Mouse (Mus musculus): ENCODE results near the gene Acot3.
"Not testable (repeated sequence)": the region's sequence is repeated elsewhere in the genome, so short reads cannot be mapped to it uniquely, and the experiment has no call there.

GRCm38 (mm10) chr12:84028328-84028727 is 23.6 kb upstream of the Acot3 start:
- not testable (repeated sequence) for TF ChIP-seq CTCF (IDR thresholded peaks at IDR 0.05; ENCODE audit: borderline replicate concordance, control insufficient read depth, extremely low read depth, insufficient read depth, low read length, poor library complexity); POLR2A (IDR thresholded peaks at IDR 0.05; ENCODE audit: control insufficient read depth, extremely low read depth, insufficient read depth, low read length, poor library complexity)

Data from thymus, adult 2 months (tissue).